Mouse (Mus musculus) c-Kit-positive CD71-positive TER-119-negative erythroid progenitor cells, embryonic 14.5 days (primary cell): ENCODE data around the gene Tbpl1.
A peak's percentile ranks its signal among the peaks of the same experiment; 100 is the strongest.

Source experiments
- DNase-seq: peaks from one replicate; pipeline ENCODE4 v3.0.0-alpha.2; 2013; ENCODE audit warnings: low read depth

The Tbpl1 gene

GRCm38 (mm10) chr10:22731272-22732093, at the start of gene Tbpl1:
Tbpl1 (minus strand) TSS chr10:22731938.
- peak; percentile 88 for DNase-seq

- DNase-seq: no peak
Measured at GRCm38 (mm10) chr10:22781466-22781865, 49.7 kb upstream of the Tbpl1 start.

GRCm38 (mm10) chr10:22777939-22778338, 46.2 kb upstream of the Tbpl1 start:
- DNase-seq: no peak

GRCm38 (mm10) chr10:22776007-22776698, 44.4 kb upstream of the Tbpl1 start:
- DNase-seq: no peak

- no peak for DNase-seq
Measured at GRCm38 (mm10) chr10:22775456-22775855, 43.7 kb upstream of the Tbpl1 start.

- no peak for DNase-seq
Measured at GRCm38 (mm10) chr10:22774626-22775025, 42.9 kb upstream of the Tbpl1 start.

- no peak for DNase-seq
Measured at GRCm38 (mm10) chr10:22754240-22754639, 22.5 kb upstream of the Tbpl1 start.

- DNase-seq: no peak
Measured at GRCm38 (mm10) chr10:22751175-22751682, 19.5 kb upstream of the Tbpl1 start.

- no peak for DNase-seq
Measured at GRCm38 (mm10) chr10:22746334-22747322, 14.9 kb upstream of the Tbpl1 start.

- DNase-seq: no peak
Measured at GRCm38 (mm10) chr10:22745922-22746321, 14.2 kb upstream of the Tbpl1 start.

GRCm38 (mm10) chr10:22732181-22732580, 443 bp upstream of the Tbpl1 start:
- DNase-seq: no peak

- DNase-seq: no peak
Measured at GRCm38 (mm10) chr10:22730992-22731271, 806 bp downstream of the Tbpl1 start.

GRCm38 (mm10) chr10:22730266-22730991, 1.3 kb downstream of the Tbpl1 start:
- no peak for DNase-seq

- no peak for DNase-seq
Measured at GRCm38 (mm10) chr10:22728257-22728656, 3.5 kb downstream of the Tbpl1 start.

- no peak for DNase-seq
Measured at GRCm38 (mm10) chr10:22726295-22726694, 5.4 kb downstream of the Tbpl1 start.

GRCm38 (mm10) chr10:22725166-22725565, 6.6 kb downstream of the Tbpl1 start:
- no peak for DNase-seq

- DNase-seq: no peak
Measured at GRCm38 (mm10) chr10:22720781-22721529, 10.8 kb downstream of the Tbpl1 start.

- no peak for DNase-seq
Measured at GRCm38 (mm10) chr10:22718475-22718874, 13.3 kb downstream of the Tbpl1 start.

- no peak for DNase-seq
Measured at GRCm38 (mm10) chr10:22714520-22714919, 17.2 kb downstream of the Tbpl1 start.

GRCm38 (mm10) chr10:22712955-22713354, 18.8 kb downstream of the Tbpl1 start:
- no peak for DNase-seq
